ENCODE assay signal across 14 mouse cellular contexts in genomic region chr16:37704461-37705155, GRCm38 (mm10). TPM values are rescaled to one million over a fixed set of nuclear protein-coding genes. Genes with fewer than 3 reads are reported as not detected.
DNase-seq lines count a peak whose midpoint lies in the region; ATAC-seq lines count a peak whose summit lies in the region.
"Had no signal": no experiment of that assay in that cellular context is flagged by ENCODE, and none has a peak within 500 bp of the region (broad histone marks: within the 10 kb centered on the region; RNA-seq: fewer than 3 reads in every experiment).

No protein-coding gene starts in this region.

- H3K4me2 ChIP-seq in midbrain, embryonic 14.5 days (ENCODE audit: low read length), result no peak overlapping the region
- no peak overlapping the region for H3K4me2 ChIP-seq in midbrain, embryonic 13.5 days (replicated peaks)
- H3K4me2 ChIP-seq: limb, embryonic 15.5 days; midbrain, embryonic 12.5 days had no signal

- H3K27ac ChIP-seq in midbrain, embryonic 14.5 days (replicated peaks; ENCODE audit: low read depth, low read length), result no peak overlapping the region
- H3K27ac ChIP-seq in midbrain, embryonic 13.5 days, result no peak overlapping the region
- H3K27ac ChIP-seq: limb, embryonic 15.5 days; midbrain, embryonic 12.5 days had no signal

- H3K9ac ChIP-seq in midbrain, embryonic 14.5 days (replicated peaks; ENCODE audit: low read length), result no peak overlapping the region
- H3K9ac ChIP-seq in midbrain, embryonic 13.5 days (replicated peaks), result no peak overlapping the region
- H3K9ac ChIP-seq: limb, embryonic 15.5 days; midbrain, embryonic 12.5 days had no signal

- no peak for ATAC-seq in midbrain, embryonic 14.5 days (ENCODE audit: low FRiP score, low TSS enrichment)
- no peak for ATAC-seq in midbrain, embryonic 13.5 days
- ATAC-seq: inflammation-experienced regulatory T-cells, adult 6 months had no signal

- 56% methylated on average over 9 of the region's 9 CpGs for WGBS in midbrain, embryonic 14.5 days
- 61% methylated on average over 9 of the region's 9 CpGs for WGBS in midbrain, embryonic 13.5 days

- H3K36me3 ChIP-seq in midbrain, embryonic 14.5 days (ENCODE audit: control insufficient read depth, insufficient read depth, low read length), result no peaks in the 10 kb centered on the region
- no peaks in the 10 kb centered on the region for H3K36me3 ChIP-seq in midbrain, embryonic 13.5 days
- H3K36me3 ChIP-seq: G1E; limb, embryonic 15.5 days; midbrain, embryonic 12.5 days had no signal

- DNase-seq in adrenal gland, postnatal 25 days, result peak; percentile 18
- no peak for DNase-seq in adrenal gland, adult 8-10 months
- DNase-seq in heart, adult 8-10 months (ENCODE audit: low spot score), result peak; percentile 22
- DNase-seq in heart, postnatal 25 days (ENCODE audit: low spot score), result no peak
- peak; percentile 49 for DNase-seq in midbrain, embryonic 14.5 days
- peak; percentile 51 to 63 for DNase-seq in layer of hippocampus, adult 8-10 months (ENCODE audit: low spot score in 2 of 2)
- DNase-seq in cerebellum, postnatal 10 days, result no peak
- DNase-seq: cerebellum, postnatal 25 days; kidney, postnatal 36 days had no signal

- peaks cover 15% of the 10 kb centered on the region for H3K4me1 ChIP-seq in midbrain, embryonic 14.5 days (ENCODE audit: control insufficient read depth, insufficient read depth, low read length)
- H3K4me1 ChIP-seq in midbrain, embryonic 13.5 days (replicated peaks), result peaks cover 12% of the 10 kb centered on the region

- intact Hi-C loops in heart, postnatal 25 days (cut with DNase I), result loop anchor here (5.0 kb wide), 1 partner anchor 38 kb away; no protein-coding TSS in a partner anchor

- no peak overlapping the region for H3K4me3 ChIP-seq in midbrain, embryonic 14.5 days (replicated peaks; ENCODE audit: low read depth, low read length)
- H3K4me3 ChIP-seq in midbrain, embryonic 13.5 days (replicated peaks), result no peak overlapping the region
- H3K4me3 ChIP-seq: limb, embryonic 15.5 days; midbrain, embryonic 12.5 days had no signal

- H3K9me3 ChIP-seq in midbrain, embryonic 14.5 days (ENCODE audit: control insufficient read depth, low read length), result no peaks in the 10 kb centered on the region
- H3K9me3 ChIP-seq in midbrain, embryonic 13.5 days, result no peaks in the 10 kb centered on the region
- H3K9me3 ChIP-seq: G1E; limb, embryonic 15.5 days; midbrain, embryonic 12.5 days had no signal

- no peaks in the 10 kb centered on the region for H3K27me3 ChIP-seq in midbrain, embryonic 14.5 days (ENCODE audit: control insufficient read depth, insufficient read depth, low read length)
- H3K27me3 ChIP-seq in midbrain, embryonic 13.5 days, result no peaks in the 10 kb centered on the region; the same call in 1 of the 2 replicates
- H3K27me3 ChIP-seq: limb, embryonic 15.5 days; midbrain, embryonic 12.5 days had no signal

RNA-seq across cellular contexts. Expression of gene Ndufb4, which starts 50.4 kb away (rescaled TPM):
- total RNA-seq in adrenal gland, postnatal 25 days (2021), result 96.7 and 145 TPM in 2 replicates
- 10 to 100 TPM; 87.1 to 97.1 (median 92.0) TPM for total RNA-seq in adrenal gland, adult 8-10 months (2022)
- 100 to 1,000 TPM; 162 to 263 (median 197) TPM for total RNA-seq in heart, adult 8-10 months (2022)
- total RNA-seq in heart, postnatal 25 days (2021), result 100 to 1,000 TPM; 168 to 170 TPM
- polyA plus RNA-seq in midbrain, embryonic 14.5 days (2014; fragmentation: Nextera tagmentation; extraction: Ambion mirVana), result 68.6 and 76.9 TPM in 2 replicates
- 58.4 and 58.8 TPM in 2 replicates for polyA plus RNA-seq in midbrain, embryonic 13.5 days (2015; fragmentation: Nextera tagmentation; extraction: Ambion mirVana)
- total RNA-seq in layer of hippocampus, adult 8-10 months (2022), result 10 to 100 TPM; 66.8 to 77.5 (median 69.6) TPM

Comparison
In these comparisons a context has a peak if more than half of its experiments do, and no peak if none do; other contexts are left out.
1. DNase-seq: peak in adrenal gland, postnatal 25 days (single experiment), heart, adult 8-10 months (single experiment), midbrain, embryonic 14.5 days (single experiment) and layer of hippocampus, adult 8-10 months (2 of 2); none in adrenal gland, adult 8-10 months (single experiment), heart, postnatal 25 days (single experiment) and cerebellum, postnatal 10 days (0 of 2).